Mouse (Mus musculus): ENCODE results near the gene Hnrnpf. TPM values are rescaled to one million over a fixed set of nuclear protein-coding genes. Genes with fewer than 3 reads are reported as not detected.

Gene Hnrnpf
- polyA plus RNA-seq, 1 experiment from 2014 or later, result 420 TPM

DNA sequence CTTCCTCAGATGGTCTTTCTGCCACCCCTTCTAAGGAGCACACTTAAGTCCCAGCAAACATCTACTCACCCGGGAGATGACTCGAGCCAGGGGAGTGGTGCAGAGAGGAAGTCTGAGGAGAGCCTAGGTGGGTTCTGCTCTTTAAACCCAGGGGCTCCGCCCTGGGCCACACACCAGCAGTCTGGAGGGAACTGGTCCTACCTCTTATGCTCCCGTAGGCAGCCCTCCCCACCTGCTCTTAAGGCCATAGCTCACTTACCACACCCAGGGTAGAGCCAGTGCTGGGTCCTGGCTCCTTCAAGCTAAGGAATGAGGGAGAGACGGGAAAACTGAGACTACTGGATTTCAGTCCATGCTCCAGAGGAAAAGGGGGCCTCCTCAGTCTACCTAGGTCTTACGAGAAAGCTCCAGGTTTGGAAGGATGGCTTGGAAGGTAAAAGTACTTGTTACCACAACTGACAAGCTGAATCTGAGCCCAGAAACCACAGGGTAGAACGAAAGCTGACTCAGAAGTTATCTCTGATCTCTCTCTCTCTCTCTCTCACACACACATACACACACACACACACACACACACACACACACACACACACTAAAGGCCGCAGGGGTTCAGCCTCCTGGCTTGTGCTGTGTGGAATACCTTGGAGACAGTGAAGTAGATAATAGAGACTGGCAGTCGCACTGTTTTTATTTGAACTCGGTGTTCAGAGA, 37.3 kb downstream of the Hnrnpf start, which contains the start of gene Fxyd4:
Fxyd4 (minus strand) TSS at position 471 of the 711 bp plus-strand sequence.
- Histone ChIP-seq H3K36me3 (ENCODE audit: control insufficient read depth, insufficient read depth) (no peaks in the 10 kb centered on the region), H3K9me3 (replicated peaks; ENCODE audit: control insufficient read depth, low read length) (no peaks in the 10 kb centered on the region), H3K27ac (ENCODE audit: low read length) (no peak within 1 kb of the TSS), H3K4me2 (ENCODE audit: low read depth, low read length) (no peak within 1 kb of the TSS), H3K4me1 (ENCODE audit: control insufficient read depth, low read depth, low read length) (no peaks in the 10 kb centered on the region), H3K27me3 (ENCODE audit: control insufficient read depth, insufficient read depth, low read depth, low read length) (no peaks in the 10 kb centered on the region), H3K9ac (ENCODE audit: low read depth, low read length) (no peak within 1 kb of the TSS), H3K4me3 (ENCODE audit: low read depth, low read length) (no peak within 1 kb of the TSS)
- 49% methylated on average over 10 of the region's 10 CpGs for WGBS (ENCODE audit: insufficient replicate concordance)
- ATAC-seq (ENCODE audit: low read depth), result no peak

DNA sequence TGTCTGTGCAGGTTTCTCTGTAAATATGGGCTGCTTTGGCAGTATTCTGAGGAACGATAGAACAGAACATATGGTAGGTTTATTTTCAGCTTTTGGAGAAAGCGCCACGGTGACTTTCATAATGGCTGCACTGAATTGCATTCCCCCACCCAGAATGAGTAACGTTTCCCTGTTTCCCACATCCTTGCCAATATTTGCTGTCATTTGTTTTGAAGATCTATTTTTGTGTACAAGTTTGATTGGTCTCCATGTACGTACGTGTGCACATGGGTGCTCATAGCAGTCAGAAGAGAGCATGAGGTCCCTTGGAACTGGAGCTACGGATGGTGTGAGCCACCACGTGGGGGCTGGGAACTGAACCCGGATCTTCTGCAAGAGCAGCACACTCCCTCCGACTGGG, 38.8 kb downstream of the Hnrnpf start:
- WGBS (ENCODE audit: insufficient replicate concordance), result 77% methylated on average over 10 of the region's 10 CpGs
- Histone ChIP-seq H3K9ac (ENCODE audit: low read depth, low read length) (no peak overlapping the region), H3K27me3 (ENCODE audit: control insufficient read depth, insufficient read depth, low read depth, low read length) (no peaks in the 10 kb centered on the region), H3K4me2 (ENCODE audit: low read depth, low read length) (no peak overlapping the region), H3K4me3 (ENCODE audit: low read depth, low read length) (no peak overlapping the region), H3K36me3 (ENCODE audit: control insufficient read depth, insufficient read depth) (no peaks in the 10 kb centered on the region), H3K4me1 (ENCODE audit: control insufficient read depth, low read depth, low read length) (no peaks in the 10 kb centered on the region), H3K27ac (ENCODE audit: low read length) (no peak overlapping the region), H3K9me3 (replicated peaks; ENCODE audit: control insufficient read depth, low read length) (no peaks in the 10 kb centered on the region)
- no peak for ATAC-seq (ENCODE audit: low read depth)

DNA sequence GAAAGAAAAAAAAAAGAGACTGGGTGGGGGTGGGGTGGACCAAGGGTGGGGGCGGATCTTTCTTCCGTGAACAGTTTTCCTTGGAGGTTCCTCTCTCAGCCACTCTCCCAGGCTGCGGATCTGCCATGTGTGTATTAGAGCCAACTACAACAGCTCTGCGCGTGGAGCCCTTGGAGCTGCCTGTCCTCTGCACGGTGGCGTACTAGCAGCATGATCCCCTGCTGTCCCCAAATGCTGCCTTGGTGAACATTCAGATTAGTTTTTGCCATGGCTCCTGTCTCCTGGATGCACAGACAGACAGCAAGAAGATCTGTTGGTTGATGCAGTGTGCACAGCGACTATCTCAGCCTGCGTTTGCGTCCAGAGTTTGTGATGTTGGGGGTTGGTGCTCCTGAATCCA, 42.6 kb downstream of the Hnrnpf start:
- ATAC-seq (ENCODE audit: low read depth), result no peak
- H3K9me3 ChIP-seq (replicated peaks; ENCODE audit: control insufficient read depth, low read length), result no peaks in the 10 kb centered on the region
- no peak overlapping the region for H3K9ac ChIP-seq (ENCODE audit: low read depth, low read length)
- H3K27me3 ChIP-seq (ENCODE audit: control insufficient read depth, insufficient read depth, low read depth, low read length), result no peaks in the 10 kb centered on the region
- no peak overlapping the region for H3K4me3 ChIP-seq (ENCODE audit: low read depth, low read length)
- H3K4me1 ChIP-seq (ENCODE audit: control insufficient read depth, low read depth, low read length), result no peaks in the 10 kb centered on the region
- no peak overlapping the region for H3K27ac ChIP-seq (ENCODE audit: low read length)
- WGBS (ENCODE audit: insufficient replicate concordance), result 72% methylated on average over 10 of the region's 10 CpGs
- no peaks in the 10 kb centered on the region for H3K36me3 ChIP-seq (ENCODE audit: control insufficient read depth, insufficient read depth)
- H3K4me2 ChIP-seq (ENCODE audit: low read depth, low read length), result no peak overlapping the region

DNA sequence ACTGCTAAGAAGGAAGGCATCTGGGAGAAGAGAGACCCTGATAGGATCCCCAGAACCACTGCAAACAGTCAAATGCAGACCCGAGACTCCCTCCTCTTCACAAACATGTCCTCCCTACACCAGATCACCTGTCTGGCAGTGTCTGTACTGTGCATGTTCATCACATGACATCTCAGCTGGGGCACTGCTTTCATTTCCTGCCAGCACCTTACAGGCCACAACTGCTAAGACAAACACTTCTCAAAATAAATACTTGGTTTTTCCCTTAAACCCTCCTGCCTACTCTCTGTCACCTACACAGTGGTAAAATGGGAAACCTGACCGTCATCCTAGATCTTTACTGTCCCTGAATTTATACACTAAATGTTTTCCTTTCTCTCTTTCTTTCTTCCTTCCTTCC, 43.8 kb downstream of the Hnrnpf start:
- no peak overlapping the region for H3K9ac ChIP-seq (ENCODE audit: low read depth, low read length)
- WGBS (ENCODE audit: insufficient replicate concordance), result 64% methylated on average over 2 of the region's 2 CpGs
- no peaks in the 10 kb centered on the region for H3K4me1 ChIP-seq (ENCODE audit: control insufficient read depth, low read depth, low read length)
- no peak for ATAC-seq (ENCODE audit: low read depth)
- no peak overlapping the region for H3K27ac ChIP-seq (ENCODE audit: low read length)
- no peaks in the 10 kb centered on the region for H3K36me3 ChIP-seq (ENCODE audit: control insufficient read depth, insufficient read depth)
- no peaks in the 10 kb centered on the region for H3K9me3 ChIP-seq (replicated peaks; ENCODE audit: control insufficient read depth, low read length)
- H3K27me3 ChIP-seq (ENCODE audit: control insufficient read depth, insufficient read depth, low read depth, low read length), result no peaks in the 10 kb centered on the region
- no peak overlapping the region for H3K4me3 ChIP-seq (ENCODE audit: low read depth, low read length)
- no peak overlapping the region for H3K4me2 ChIP-seq (ENCODE audit: low read depth, low read length)

DNA sequence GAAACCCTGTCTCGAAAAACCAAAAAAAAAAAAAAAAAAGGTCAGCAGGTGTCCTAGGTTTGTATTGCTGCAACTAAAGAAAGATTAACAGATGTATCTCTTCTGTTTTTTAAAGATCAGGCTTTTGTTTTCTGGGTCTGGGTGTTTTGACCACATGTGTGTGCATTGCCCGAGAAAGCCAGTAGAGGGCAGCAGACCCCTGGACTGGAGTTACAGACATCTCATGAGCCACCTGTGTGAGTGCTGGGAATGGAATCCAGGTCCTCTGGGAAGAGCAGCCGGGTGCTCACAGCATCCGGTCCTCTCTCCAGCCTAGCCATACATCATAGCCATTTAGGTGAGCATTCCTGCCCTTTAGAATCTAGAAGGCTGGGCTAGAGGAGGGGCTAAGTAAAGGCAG, 52.2 kb downstream of the Hnrnpf start:
- ATAC-seq (ENCODE audit: low read depth), result no peak
- H3K27me3 ChIP-seq (ENCODE audit: control insufficient read depth, insufficient read depth, low read depth, low read length), result no peaks in the 10 kb centered on the region
- WGBS (ENCODE audit: insufficient replicate concordance), result 53% methylated on average over 4 of the region's 4 CpGs

DNA sequence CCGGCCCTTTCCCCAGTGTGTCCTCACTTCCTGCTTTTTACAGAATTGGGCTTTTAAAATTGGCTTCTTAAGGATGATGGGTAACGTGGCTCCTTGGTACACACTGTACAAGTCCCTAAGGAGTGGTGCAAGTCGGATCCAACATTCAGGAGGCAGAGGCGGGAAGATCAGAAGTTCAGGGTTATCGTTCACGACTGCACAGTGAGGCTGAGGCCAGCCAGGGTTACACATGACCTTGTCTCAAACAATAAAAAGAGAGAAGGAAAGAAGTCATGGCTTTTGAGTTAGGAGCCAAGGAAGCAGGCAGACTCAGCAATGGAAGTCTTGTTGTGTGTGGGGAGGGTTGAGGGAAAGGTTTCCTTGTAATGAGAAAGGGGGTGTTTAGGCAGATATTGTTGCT, 56.0 kb downstream of the Hnrnpf start:
- 58% methylated on average over 6 of the region's 6 CpGs for WGBS (ENCODE audit: insufficient replicate concordance)
- no peaks in the 10 kb centered on the region for H3K27me3 ChIP-seq (ENCODE audit: control insufficient read depth, insufficient read depth, low read depth, low read length)
- no peaks in the 10 kb centered on the region for H3K4me1 ChIP-seq (ENCODE audit: control insufficient read depth, low read depth, low read length)
- H3K4me3 ChIP-seq (ENCODE audit: low read depth, low read length), result no peak overlapping the region
- no peaks in the 10 kb centered on the region for H3K36me3 ChIP-seq (ENCODE audit: control insufficient read depth, insufficient read depth)
- H3K9me3 ChIP-seq (replicated peaks; ENCODE audit: control insufficient read depth, low read length), result no peaks in the 10 kb centered on the region
- ATAC-seq (ENCODE audit: low read depth), result no peak
- H3K27ac ChIP-seq (ENCODE audit: low read length), result no peak overlapping the region
- no peak overlapping the region for H3K4me2 ChIP-seq (ENCODE audit: low read depth, low read length)
- no peak overlapping the region for H3K9ac ChIP-seq (ENCODE audit: low read depth, low read length)

More for the DNA sequence above, 52.2 kb downstream of the Hnrnpf start:
- H3K9ac ChIP-seq (ENCODE audit: low read depth, low read length), result no peak overlapping the region
- H3K27ac ChIP-seq (ENCODE audit: low read length), result no peak overlapping the region
- H3K4me2 ChIP-seq (ENCODE audit: low read depth, low read length), result no peak overlapping the region
- H3K36me3 ChIP-seq (ENCODE audit: control insufficient read depth, insufficient read depth), result no peaks in the 10 kb centered on the region
- no peaks in the 10 kb centered on the region for H3K9me3 ChIP-seq (replicated peaks; ENCODE audit: control insufficient read depth, low read length)
- H3K4me1 ChIP-seq (ENCODE audit: control insufficient read depth, low read depth, low read length), result no peaks in the 10 kb centered on the region
- H3K4me3 ChIP-seq (ENCODE audit: low read depth, low read length), result no peak overlapping the region

DNA sequence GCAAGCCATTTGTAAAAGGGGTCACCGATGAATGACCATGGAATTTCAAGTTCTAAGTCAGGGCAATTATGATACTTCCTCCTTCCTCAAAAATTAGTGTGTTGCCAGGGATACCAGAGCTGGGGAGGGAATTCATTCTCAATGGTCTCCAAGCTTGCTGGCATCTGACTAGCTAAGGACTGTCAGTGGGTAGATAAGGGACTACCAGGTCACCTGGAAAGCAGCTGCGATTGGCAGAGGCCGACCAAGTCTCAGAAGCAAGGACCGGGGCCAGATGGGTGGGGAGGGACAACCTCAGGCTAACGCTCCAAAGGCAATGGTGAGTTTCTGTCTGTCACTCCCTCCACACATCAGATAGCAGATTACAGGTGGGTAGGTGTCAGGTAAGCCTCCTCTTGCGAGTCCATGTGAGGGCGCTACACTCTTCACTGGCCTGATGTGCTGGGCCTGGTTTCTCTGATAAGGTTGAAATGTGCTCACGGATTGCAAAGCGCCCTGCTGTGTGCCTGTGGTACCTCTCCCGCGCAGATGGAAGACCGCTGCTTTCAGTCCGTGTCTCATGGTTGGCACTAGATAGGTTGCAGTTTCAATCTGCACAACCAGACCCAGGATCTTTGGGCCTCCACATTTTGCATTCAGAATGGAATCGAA, 56.9 kb downstream of the Hnrnpf start:
- no peaks in the 10 kb centered on the region for H3K36me3 ChIP-seq (ENCODE audit: control insufficient read depth, insufficient read depth)
- no peaks in the 10 kb centered on the region for H3K27me3 ChIP-seq (ENCODE audit: control insufficient read depth, insufficient read depth, low read depth, low read length)
- H3K9ac ChIP-seq (ENCODE audit: low read depth, low read length), result no peak overlapping the region
- 28% methylated on average over 14 of the region's 14 CpGs for WGBS (ENCODE audit: insufficient replicate concordance)
- H3K4me1 ChIP-seq (ENCODE audit: control insufficient read depth, low read depth, low read length), result no peaks in the 10 kb centered on the region
- H3K27ac ChIP-seq (ENCODE audit: low read length), result no peak overlapping the region
- H3K4me2 ChIP-seq (ENCODE audit: low read depth, low read length), result no peak overlapping the region
- H3K4me3 ChIP-seq (ENCODE audit: low read depth, low read length), result no peak overlapping the region
- ATAC-seq (ENCODE audit: low read depth), result no peak
- H3K9me3 ChIP-seq (replicated peaks; ENCODE audit: control insufficient read depth, low read length), result no peaks in the 10 kb centered on the region

DNA sequence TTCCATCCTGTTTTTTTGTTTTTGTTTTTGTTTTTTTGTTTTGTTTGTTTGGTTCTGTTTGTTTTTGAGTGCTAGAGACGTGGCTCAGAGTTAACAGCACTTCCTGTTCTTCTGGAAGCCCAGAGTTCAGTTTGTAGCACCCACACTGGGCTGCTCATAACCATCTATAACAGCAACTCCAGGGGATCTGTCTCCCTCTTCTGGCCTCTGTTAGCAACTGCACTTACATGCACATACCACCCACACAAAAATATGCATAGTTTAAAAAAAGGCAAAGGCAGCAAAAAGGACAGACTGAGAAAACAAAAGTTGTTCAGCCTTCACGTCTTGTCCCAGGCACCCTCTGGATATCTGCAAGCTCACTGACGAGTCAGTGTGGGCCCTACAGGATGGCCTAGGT, 63.1 kb downstream of the Hnrnpf start:
- Histone ChIP-seq H3K36me3 (ENCODE audit: control insufficient read depth, insufficient read depth) (no peaks in the 10 kb centered on the region), H3K4me3 (ENCODE audit: low read depth, low read length) (no peak overlapping the region), H3K9me3 (replicated peaks; ENCODE audit: control insufficient read depth, low read length) (no peaks in the 10 kb centered on the region), H3K27ac (ENCODE audit: low read length) (no peak overlapping the region), H3K27me3 (ENCODE audit: control insufficient read depth, insufficient read depth, low read depth, low read length) (no peaks in the 10 kb centered on the region), H3K9ac (ENCODE audit: low read depth, low read length) (no peak overlapping the region), H3K4me2 (ENCODE audit: low read depth, low read length) (no peak overlapping the region), H3K4me1 (ENCODE audit: control insufficient read depth, low read depth, low read length) (no peaks in the 10 kb centered on the region)
- 61% methylated on average over 3 of the region's 3 CpGs for WGBS (ENCODE audit: insufficient replicate concordance)
- ATAC-seq (ENCODE audit: low read depth), result no peak

DNA sequence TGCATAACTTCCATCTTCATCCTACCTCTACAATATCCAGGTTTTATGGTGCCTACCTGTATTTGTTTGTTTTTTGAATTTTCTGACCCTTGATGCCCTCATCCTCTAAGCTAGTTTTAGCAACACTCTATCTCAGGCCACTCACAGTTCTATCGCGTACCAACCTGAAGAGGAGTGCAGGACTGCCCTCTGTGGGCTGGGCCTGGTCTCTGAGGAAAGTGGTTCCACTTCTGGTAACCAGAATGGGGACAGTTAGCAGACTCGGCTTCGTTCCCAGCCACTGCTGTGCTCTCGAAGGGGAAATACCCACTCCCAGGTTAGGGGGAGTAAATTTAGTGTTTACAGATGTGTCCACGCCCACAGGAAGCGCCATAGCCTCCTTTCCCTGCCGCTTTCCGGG, 66.6 kb downstream of the Hnrnpf start:
- no peak overlapping the region for H3K4me3 ChIP-seq (ENCODE audit: low read depth, low read length)
- no peak overlapping the region for H3K9ac ChIP-seq (ENCODE audit: low read depth, low read length)
- H3K36me3 ChIP-seq (ENCODE audit: control insufficient read depth, insufficient read depth), result no peaks in the 10 kb centered on the region
- WGBS (ENCODE audit: insufficient replicate concordance), result 30% methylated on average over 9 of the region's 9 CpGs
- ATAC-seq (ENCODE audit: low read depth), result no peak
- H3K27me3 ChIP-seq (ENCODE audit: control insufficient read depth, insufficient read depth, low read depth, low read length), result no peaks in the 10 kb centered on the region
- H3K4me1 ChIP-seq (ENCODE audit: control insufficient read depth, low read depth, low read length), result no peaks in the 10 kb centered on the region
- no peak overlapping the region for H3K27ac ChIP-seq (ENCODE audit: low read length)
- H3K4me2 ChIP-seq (ENCODE audit: low read depth, low read length), result no peak overlapping the region
- no peaks in the 10 kb centered on the region for H3K9me3 ChIP-seq (replicated peaks; ENCODE audit: control insufficient read depth, low read length)
